Mouse (Mus musculus): Measurements from ENCODE around the gene Cdk5r2.

- TF ChIP-seq CTCF (IDR thresholded peaks at IDR 0.05; ENCODE audit: low read depth) = no peak
- TF ChIP-seq EP300 (optimal IDR thresholded peaks at IDR 0.05) = no peak
These were observed at the start of gene Cdk5r2 for GRCm38 (mm10) chr1:74854306-74855056.
